Mouse (Mus musculus): ENCODE results near the gene Gm9903. TPM values are rescaled to one million over a fixed set of nuclear protein-coding genes. Genes with fewer than 3 reads are reported as not detected.

The Gm9903 gene
- polyA plus RNA-seq, 1 experiment from 2014 or later, result 1.0 TPM

- 87% methylated on average over 1 of the region's 1 CpGs for WGBS
- peaks cover 5% of the 10 kb centered on the region; the same call in 1 of the 2 replicates for H3K36me3 ChIP-seq (ENCODE audit: control insufficient read depth, insufficient read depth, low read length)
- ATAC-seq (ENCODE audit: low FRiP score, low TSS enrichment), result no peak
- H3K9ac ChIP-seq (ENCODE audit: low read depth, low read length), result no peak overlapping the region
- H3K4me3 ChIP-seq (ENCODE audit: low read length), result no peak overlapping the region; the same call in 1 of the 2 replicates
- peaks cover 7% of the 10 kb centered on the region for H3K4me1 ChIP-seq (ENCODE audit: control insufficient read depth, insufficient read depth, low read length)
- no peak overlapping the region for H3K27ac ChIP-seq (ENCODE audit: low read depth, low read length)
- H3K4me2 ChIP-seq (replicated peaks; ENCODE audit: low read depth, low read length), result no peak overlapping the region
- H3K27me3 ChIP-seq (ENCODE audit: control insufficient read depth, insufficient read depth, low read length), result no peaks in the 10 kb centered on the region
- H3K9me3 ChIP-seq (ENCODE audit: control insufficient read depth, low read length), result no peaks in the 10 kb centered on the region
These were observed 2.8 kb downstream of the Gm9903 start for GRCm38 (mm10) chr5:33632526-33632925.

- ATAC-seq (ENCODE audit: low FRiP score, low TSS enrichment), result no peak
- Histone ChIP-seq H3K9ac (ENCODE audit: low read depth, low read length) (no peak overlapping the region), H3K9me3 (ENCODE audit: control insufficient read depth, low read length) (no peaks in the 10 kb centered on the region), H3K27me3 (ENCODE audit: control insufficient read depth, insufficient read depth, low read length) (no peaks in the 10 kb centered on the region), H3K27ac (ENCODE audit: low read depth, low read length) (no peak overlapping the region), H3K4me1 (ENCODE audit: control insufficient read depth, insufficient read depth, low read length) (no peaks in the 10 kb centered on the region; the same call in 1 of the 2 replicates), H3K4me2 (replicated peaks; ENCODE audit: low read depth, low read length) (no peak overlapping the region), H3K4me3 (ENCODE audit: low read length) (no peak overlapping the region), H3K36me3 (ENCODE audit: control insufficient read depth, insufficient read depth, low read length) (peaks cover 26% of the 10 kb centered on the region)
- 89% methylated on average over 3 of the region's 3 CpGs for WGBS
These were observed 5.6 kb downstream of the Gm9903 start for GRCm38 (mm10) chr5:33635361-33635760.

- no peak for ATAC-seq (ENCODE audit: low FRiP score, low TSS enrichment)
- Histone ChIP-seq H3K27ac (ENCODE audit: low read depth, low read length) (no peak overlapping the region), H3K36me3 (ENCODE audit: control insufficient read depth, insufficient read depth, low read length) (peaks cover 50% of the 10 kb centered on the region), H3K4me2 (replicated peaks; ENCODE audit: low read depth, low read length) (no peak overlapping the region), H3K27me3 (ENCODE audit: control insufficient read depth, insufficient read depth, low read length) (no peaks in the 10 kb centered on the region), H3K9ac (ENCODE audit: low read depth, low read length) (no peak overlapping the region), H3K4me1 (ENCODE audit: control insufficient read depth, insufficient read depth, low read length) (no peaks in the 10 kb centered on the region), H3K9me3 (ENCODE audit: control insufficient read depth, low read length) (no peaks in the 10 kb centered on the region), H3K4me3 (ENCODE audit: low read length) (no peak overlapping the region)
- 84% methylated on average over 3 of the region's 3 CpGs for WGBS
These were observed 8.1 kb downstream of the Gm9903 start for GRCm38 (mm10) chr5:33637606-33638350.

GRCm38 (mm10) chr5:33638826-33639225 is 9.1 kb downstream of the Gm9903 start:
- WGBS, result 70% methylated on average over 4 of the region's 4 CpGs
- Histone ChIP-seq H3K27me3 (ENCODE audit: control insufficient read depth, insufficient read depth, low read length) (no peaks in the 10 kb centered on the region), H3K4me1 (ENCODE audit: control insufficient read depth, insufficient read depth, low read length) (no peaks in the 10 kb centered on the region), H3K4me3 (ENCODE audit: low read length) (no peak overlapping the region), H3K4me2 (replicated peaks; ENCODE audit: low read depth, low read length) (no peak overlapping the region), H3K9me3 (ENCODE audit: control insufficient read depth, low read length) (no peaks in the 10 kb centered on the region), H3K9ac (ENCODE audit: low read depth, low read length) (no peak overlapping the region), H3K36me3 (ENCODE audit: control insufficient read depth, insufficient read depth, low read length) (peaks cover 59% of the 10 kb centered on the region), H3K27ac (ENCODE audit: low read depth, low read length) (no peak overlapping the region)
- ATAC-seq (ENCODE audit: low FRiP score, low TSS enrichment), result 0 out of 2 replicates have a peak, but pooled peaks have one; percentile 32

- Histone ChIP-seq H3K9me3 (ENCODE audit: control insufficient read depth, low read length) (no peaks in the 10 kb centered on the region), H3K4me2 (replicated peaks; ENCODE audit: low read depth, low read length) (no peak overlapping the region), H3K9ac (ENCODE audit: low read depth, low read length) (no peak overlapping the region), H3K36me3 (ENCODE audit: control insufficient read depth, insufficient read depth, low read length) (peaks cover 74% of the 10 kb centered on the region), H3K4me1 (ENCODE audit: control insufficient read depth, insufficient read depth, low read length) (no peaks in the 10 kb centered on the region), H3K27ac (ENCODE audit: low read depth, low read length) (no peak overlapping the region), H3K4me3 (ENCODE audit: low read length) (no peak overlapping the region), H3K27me3 (ENCODE audit: control insufficient read depth, insufficient read depth, low read length) (no peaks in the 10 kb centered on the region)
- 42% methylated on average over 3 of the region's 3 CpGs for WGBS
- ATAC-seq (ENCODE audit: low FRiP score, low TSS enrichment), result peak; percentile 52; the same call in 1 of the 2 replicates
These were observed 10.9 kb downstream of the Gm9903 start for GRCm38 (mm10) chr5:33640652-33641051.

GRCm38 (mm10) chr5:33651017-33651416 is 21.3 kb downstream of the Gm9903 start:
- H3K4me2 ChIP-seq (replicated peaks; ENCODE audit: low read depth, low read length), result peak overlapping the region; percentile 70
- H3K27ac ChIP-seq (ENCODE audit: low read depth, low read length), result no peak overlapping the region
- WGBS, result 9% methylated on average over 2 of the region's 2 CpGs
- H3K4me3 ChIP-seq (ENCODE audit: low read length), result peak overlapping the region; percentile 82
- H3K9ac ChIP-seq (ENCODE audit: low read depth, low read length), result peak overlapping the region; percentile 89
- ATAC-seq (ENCODE audit: low FRiP score, low TSS enrichment), result no peak
- no peaks in the 10 kb centered on the region for H3K27me3 ChIP-seq (ENCODE audit: control insufficient read depth, insufficient read depth, low read length)
- peaks cover 14% of the 10 kb centered on the region for H3K4me1 ChIP-seq (ENCODE audit: control insufficient read depth, insufficient read depth, low read length)
- H3K9me3 ChIP-seq (ENCODE audit: control insufficient read depth, low read length), result no peaks in the 10 kb centered on the region
- H3K36me3 ChIP-seq (ENCODE audit: control insufficient read depth, insufficient read depth, low read length), result peaks cover 56% of the 10 kb centered on the region

- H3K9ac ChIP-seq (ENCODE audit: low read depth, low read length), result peak overlapping the region; percentile 89
- ATAC-seq (ENCODE audit: low FRiP score, low TSS enrichment), result no peak
- H3K9me3 ChIP-seq (ENCODE audit: control insufficient read depth, low read length), result no peaks in the 10 kb centered on the region
- peak overlapping the region; percentile 91 for H3K27ac ChIP-seq (ENCODE audit: low read depth, low read length)
- peaks cover 51% of the 10 kb centered on the region for H3K36me3 ChIP-seq (ENCODE audit: control insufficient read depth, insufficient read depth, low read length)
- 1% methylated on average over 11 of the region's 11 CpGs for WGBS
- H3K4me3 ChIP-seq (ENCODE audit: low read length), result peak overlapping the region; percentile 82
- H3K27me3 ChIP-seq (ENCODE audit: control insufficient read depth, insufficient read depth, low read length), result no peaks in the 10 kb centered on the region
- H3K4me2 ChIP-seq (replicated peaks; ENCODE audit: low read depth, low read length), result peak overlapping the region; percentile 70
- H3K4me1 ChIP-seq (ENCODE audit: control insufficient read depth, insufficient read depth, low read length), result peaks cover 16% of the 10 kb centered on the region
These were observed 21.8 kb downstream of the Gm9903 start for GRCm38 (mm10) chr5:33651541-33651920.

- H3K4me3 ChIP-seq (ENCODE audit: low read length), result peak within 1 kb of the TSS; percentile 82
- peak; percentile 96 for ATAC-seq (ENCODE audit: low FRiP score, low TSS enrichment)
- H3K4me2 ChIP-seq (replicated peaks; ENCODE audit: low read depth, low read length), result peak within 1 kb of the TSS; percentile 70
- no peaks in the 10 kb centered on the region for H3K27me3 ChIP-seq (ENCODE audit: control insufficient read depth, insufficient read depth, low read length)
- peak within 1 kb of the TSS; percentile 89 for H3K9ac ChIP-seq (ENCODE audit: low read depth, low read length)
- peaks cover 22% of the 10 kb centered on the region for H3K4me1 ChIP-seq (ENCODE audit: control insufficient read depth, insufficient read depth, low read length)
- H3K9me3 ChIP-seq (ENCODE audit: control insufficient read depth, low read length), result no peaks in the 10 kb centered on the region
- whole genome bisulfite sequencing, result under 1% methylated on average over 82 of the region's 82 CpGs
- H3K27ac ChIP-seq (ENCODE audit: low read depth, low read length), result peak within 1 kb of the TSS; percentile 91
- H3K36me3 ChIP-seq (ENCODE audit: control insufficient read depth, insufficient read depth, low read length), result peaks cover 45% of the 10 kb centered on the region
These were observed 22.4 kb downstream of the Gm9903 start, which contains the start of gene Slbp for GRCm38 (mm10) chr5:33651921-33652782. TSS of gene Slbp (minus strand) at chr5:33652574.
